Mouse (Mus musculus) intestine, embryonic 15.5 days (tissue): Measurements from ENCODE around the gene Taf6l. TPM values are rescaled to one million over a fixed set of nuclear protein-coding genes. Genes with fewer than 3 reads are reported as not detected.
A peak's percentile ranks its signal among the peaks of the same experiment; 100 is the strongest.

Source experiments
- ATAC-seq: fragments of 200-750 bp; cut with Nextera tagmentation; 2 replicates; pipeline ENCODE4 v1.8.0; 2017; ENCODE audit warnings: moderate TSS enrichment, moderate library complexity
- H3K27ac ChIP-seq: fragments of 300-500 bp; sonication (generic); 2 replicates; pipeline ENCODE4 v1.5.1; 2015; ENCODE audit warnings: mild to moderate bottlenecking, inconsistent platforms
- H3K27me3 ChIP-seq: fragments of 300-500 bp; sonication (generic); replicated peaks from 2 replicates; pipeline ENCODE4 v1.6.1; 2015; ENCODE audit warnings: inconsistent platforms
- H3K36me3 ChIP-seq: fragments of 300-500 bp; sonication (generic); 2 replicates; pipeline ENCODE4 v1.6.1; 2015; ENCODE audit warnings: inconsistent platforms
- H3K4me1 ChIP-seq: fragments of 300-500 bp; sonication (generic); replicated peaks from 2 replicates; pipeline ENCODE4 v1.6.1; 2015; ENCODE audit warnings: inconsistent platforms
- H3K4me2 ChIP-seq: fragments of 300-500 bp; sonication (generic); replicated peaks from 2 replicates; pipeline ENCODE4 v1.6.1; 2015; ENCODE audit warnings: mild to moderate bottlenecking, inconsistent platforms
- H3K4me3 ChIP-seq: fragments of 300-500 bp; sonication (generic); replicated peaks from 2 replicates; pipeline ENCODE4 v1.5.1; 2015; ENCODE audit warnings: inconsistent platforms
- H3K9ac ChIP-seq: fragments of 300-500 bp; sonication (generic); 2 replicates; pipeline ENCODE4 v1.6.1; 2015; ENCODE audit warnings: inconsistent platforms
- H3K9me3 ChIP-seq: fragments of 300-500 bp; sonication (generic); 2 replicates; pipeline ENCODE4 v1.6.1; 2016; ENCODE audit warnings: inconsistent platforms
- WGBS: fragments of 180-500 bp; shearing (Covaris S2); methylation state at CpG from one replicate; pipeline ENCODE4 v1.1.7; 2015; 5-methylcytosine and 5-hydroxymethylcytosine counted together
- polyA plus RNA-seq: library from polyadenylated mRNA; unstranded; fragments of >200 nt; fragmentation: Nextera tagmentation; extraction: Ambion mirVana; gene quantifications from 2 replicates; pipeline ENCODE4 v1.2.1, GENCODE M21; 2015

Taf6l gene
- polyA plus RNA-seq, 1 experiment from 2014 or later, result 25.2 TPM

DNA sequence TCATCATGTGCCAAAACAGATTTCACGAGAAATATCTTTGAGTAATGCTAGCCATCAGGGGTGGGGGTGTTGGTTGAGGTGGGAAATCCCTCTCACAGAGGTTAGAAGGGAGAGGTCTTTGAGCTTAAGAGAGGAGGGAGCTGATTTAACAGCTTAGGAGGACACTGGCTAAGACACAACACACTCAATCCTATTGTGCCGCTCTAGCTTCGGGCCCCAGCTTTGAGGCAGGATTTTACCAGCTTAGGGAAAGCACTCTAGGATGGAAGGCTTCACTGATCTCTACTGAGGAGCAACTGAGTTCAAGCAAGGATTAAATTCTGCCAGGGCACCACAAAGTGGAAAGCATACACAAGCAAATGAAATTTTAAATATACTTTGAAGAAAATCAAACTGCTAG is 30.8 kb upstream of the Taf6l start:
- Histone ChIP-seq H3K27ac (no peak overlapping the region), H3K4me3 (no peak overlapping the region), H3K9ac (peak overlapping the region; percentile 11; the same call in 1 of the 2 replicates), H3K9me3 (no peaks in the 10 kb centered on the region), H3K36me3 (peaks cover 12% of the 10 kb centered on the region), H3K4me1 (peaks cover 19% of the 10 kb centered on the region), H3K27me3 (no peaks in the 10 kb centered on the region), H3K4me2 (peak overlapping the region; percentile 15)
- ATAC-seq, result no peak
- WGBS, result 79% methylated on average over 3 of the region's 3 CpGs

GRCm38 (mm10) chr19:8815812-8816211 is 29.6 kb upstream of the Taf6l start:
- WGBS, result 73% methylated on average over 11 of the region's 11 CpGs
- no peak overlapping the region for H3K27ac ChIP-seq
- no peak overlapping the region for H3K4me2 ChIP-seq
- ATAC-seq, result no peak
- H3K27me3 ChIP-seq, result no peaks in the 10 kb centered on the region
- no peak overlapping the region; the same call in 1 of the 2 replicates for H3K9ac ChIP-seq
- no peak overlapping the region for H3K4me3 ChIP-seq
- peaks cover 18% of the 10 kb centered on the region for H3K36me3 ChIP-seq
- no peaks in the 10 kb centered on the region for H3K9me3 ChIP-seq
- peaks cover 19% of the 10 kb centered on the region for H3K4me1 ChIP-seq

GRCm38 (mm10) chr19:8806810-8807209 is 20.6 kb upstream of the Taf6l start:
- ATAC-seq, result no peak
- Histone ChIP-seq H3K4me3 (no peak overlapping the region), H3K36me3 (peaks cover 7% of the 10 kb centered on the region; the same call in 1 of the 2 replicates), H3K9me3 (no peaks in the 10 kb centered on the region), H3K9ac (no peak overlapping the region), H3K27me3 (no peaks in the 10 kb centered on the region), H3K4me1 (peaks cover 7% of the 10 kb centered on the region), H3K27ac (no peak overlapping the region), H3K4me2 (no peak overlapping the region)
- WGBS, result 94% methylated on average over 5 of the region's 5 CpGs

GRCm38 (mm10) chr19:8803879-8804660 is 17.9 kb upstream of the Taf6l start:
- H3K4me1 ChIP-seq, result peaks cover 7% of the 10 kb centered on the region
- H3K27ac ChIP-seq, result no peak overlapping the region
- H3K4me3 ChIP-seq, result no peak overlapping the region
- WGBS, result 88% methylated on average over 11 of the region's 11 CpGs
- H3K27me3 ChIP-seq, result no peaks in the 10 kb centered on the region
- H3K9ac ChIP-seq, result no peak overlapping the region
- H3K4me2 ChIP-seq, result no peak overlapping the region
- no peaks in the 10 kb centered on the region for H3K36me3 ChIP-seq
- H3K9me3 ChIP-seq, result no peaks in the 10 kb centered on the region
- ATAC-seq, result no peak

GRCm38 (mm10) chr19:8803204-8803780 is 17.1 kb upstream of the Taf6l start:
- Histone ChIP-seq H3K36me3 (no peaks in the 10 kb centered on the region), H3K4me3 (peak overlapping the region; percentile 62), H3K4me2 (peak overlapping the region; percentile 73), H3K9ac (no peak overlapping the region), H3K9me3 (no peaks in the 10 kb centered on the region), H3K27ac (0 out of 2 replicates have a peak overlapping the region, but pooled peaks have one; percentile 88), H3K27me3 (no peaks in the 10 kb centered on the region), H3K4me1 (peaks cover 7% of the 10 kb centered on the region)
- 92% methylated on average over 9 of the region's 9 CpGs for WGBS
- no peak for ATAC-seq

GRCm38 (mm10) chr19:8802130-8802821 is 16.1 kb upstream of the Taf6l start, which contains the start of gene Zbtb3:
TSS of gene Zbtb3 (plus strand) at chr19:8802555.
- peak within 1 kb of the TSS; percentile 59 for H3K9ac ChIP-seq
- peak within 1 kb of the TSS; percentile 73 for H3K4me2 ChIP-seq
- H3K4me3 ChIP-seq, result peak within 1 kb of the TSS; percentile 62
- no peaks in the 10 kb centered on the region for H3K9me3 ChIP-seq
- ATAC-seq, result peak; percentile 98
- no peaks in the 10 kb centered on the region for H3K36me3 ChIP-seq
- peak within 1 kb of the TSS; percentile 88 for H3K27ac ChIP-seq
- under 1% methylated on average over 30 of the region's 30 CpGs for WGBS
- no peaks in the 10 kb centered on the region for H3K27me3 ChIP-seq
- H3K4me1 ChIP-seq, result peaks cover 11% of the 10 kb centered on the region

DNA sequence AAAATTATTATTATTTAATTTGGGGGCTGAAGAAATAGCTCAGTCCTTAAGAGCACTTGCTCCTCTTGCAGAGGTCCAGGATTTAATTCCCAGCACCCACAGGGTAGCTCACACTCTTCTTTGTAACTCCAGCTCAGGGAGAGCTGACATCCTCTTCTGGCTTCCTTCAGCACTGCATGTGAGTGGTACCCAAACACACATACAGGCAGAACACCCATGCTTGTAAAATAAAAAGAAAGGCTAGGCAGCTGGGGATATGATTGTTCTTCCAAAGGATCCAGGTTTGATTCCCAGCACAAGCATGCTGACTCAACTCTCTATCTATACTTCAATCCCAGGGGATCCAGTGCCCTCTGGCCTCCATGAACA is 12.7 kb upstream of the Taf6l start:
- H3K9ac ChIP-seq, result no peak overlapping the region
- H3K4me1 ChIP-seq, result peaks cover 13% of the 10 kb centered on the region
- no peaks in the 10 kb centered on the region for H3K27me3 ChIP-seq
- no peak overlapping the region for H3K27ac ChIP-seq
- peak overlapping the region; percentile 73 for H3K4me3 ChIP-seq
- H3K4me2 ChIP-seq, result peak overlapping the region; percentile 83
- ATAC-seq, result no peak
- H3K9me3 ChIP-seq, result no peaks in the 10 kb centered on the region
- H3K36me3 ChIP-seq, result peaks cover 9% of the 10 kb centered on the region

DNA sequence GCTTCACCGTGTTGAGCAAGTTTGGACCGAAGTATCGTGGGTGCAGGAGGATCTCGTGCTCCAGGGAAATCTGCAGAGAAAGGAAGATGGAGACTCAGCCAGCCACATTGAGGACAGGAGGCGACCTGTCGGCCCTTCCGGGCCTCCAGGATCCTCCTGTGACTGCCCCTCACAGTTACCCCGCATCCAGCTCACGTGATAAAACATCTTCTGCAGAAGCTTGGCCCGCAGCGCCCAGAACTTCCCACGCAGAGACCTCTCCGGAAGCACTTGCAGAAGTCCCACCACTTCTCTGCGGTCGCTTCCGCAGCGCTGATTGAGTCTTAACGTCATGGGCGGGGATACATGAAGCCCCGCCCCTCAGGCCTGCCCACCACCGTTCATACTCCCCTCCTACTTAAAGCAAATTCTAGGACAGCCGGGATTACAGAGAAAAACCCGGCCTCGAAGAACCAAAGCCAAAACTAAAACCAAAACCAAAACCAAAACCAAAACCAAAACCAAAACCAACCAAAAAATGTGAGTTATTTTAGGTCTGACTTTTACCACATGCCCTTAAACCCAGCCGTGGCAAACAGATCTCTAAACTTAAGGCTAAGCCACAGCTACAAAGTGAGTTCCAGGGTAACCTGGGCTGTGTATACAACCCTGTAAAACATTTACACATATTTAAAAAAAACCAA is 12.2 kb upstream of the Taf6l start, which contains the start of gene Polr2g:
Gene Polr2g, minus strand, starts transcription at position 314 of the 683 bp plus-strand sequence.
- H3K4me2 ChIP-seq, result peak within 1 kb of the TSS; percentile 83
- peak within 1 kb of the TSS; percentile 71 for H3K27ac ChIP-seq
- peak within 1 kb of the TSS; percentile 80 for H3K9ac ChIP-seq
- peaks cover 13% of the 10 kb centered on the region for H3K4me1 ChIP-seq
- WGBS, result under 1% methylated on average over 25 of the region's 25 CpGs
- ATAC-seq, result peak; percentile 86
- peak within 1 kb of the TSS; percentile 73 for H3K4me3 ChIP-seq
- no peaks in the 10 kb centered on the region for H3K27me3 ChIP-seq
- H3K36me3 ChIP-seq, result peaks cover 14% of the 10 kb centered on the region
- H3K9me3 ChIP-seq, result no peaks in the 10 kb centered on the region

DNA sequence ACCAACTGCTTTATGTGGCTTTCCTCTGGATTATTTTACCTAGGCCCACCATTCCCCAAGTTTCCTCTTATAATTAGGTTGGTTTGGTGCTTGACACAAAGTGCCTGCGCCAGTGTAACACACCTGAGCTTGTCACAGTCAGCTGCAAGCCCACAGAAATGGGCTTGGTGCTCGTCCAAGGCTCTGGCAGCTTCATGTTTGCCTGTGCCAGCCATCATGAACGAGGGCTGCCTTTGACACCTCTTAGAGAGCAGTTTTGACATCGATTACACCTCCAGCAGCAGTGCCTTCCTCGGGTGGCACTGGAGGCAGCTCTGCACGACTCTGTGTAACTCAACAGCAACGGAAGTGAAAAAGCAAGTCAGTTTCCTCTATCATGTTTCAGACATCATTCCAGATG is 4.0 kb upstream of the Taf6l start:
- Histone ChIP-seq H3K9ac (no peak overlapping the region), H3K4me3 (no peak overlapping the region), H3K9me3 (no peaks in the 10 kb centered on the region), H3K36me3 (peaks cover 25% of the 10 kb centered on the region), H3K4me1 (peaks cover 5% of the 10 kb centered on the region), H3K27ac (no peak overlapping the region), H3K27me3 (no peaks in the 10 kb centered on the region), H3K4me2 (no peak overlapping the region)
- 83% methylated on average over 7 of the region's 7 CpGs for WGBS
- ATAC-seq, result no peak

DNA sequence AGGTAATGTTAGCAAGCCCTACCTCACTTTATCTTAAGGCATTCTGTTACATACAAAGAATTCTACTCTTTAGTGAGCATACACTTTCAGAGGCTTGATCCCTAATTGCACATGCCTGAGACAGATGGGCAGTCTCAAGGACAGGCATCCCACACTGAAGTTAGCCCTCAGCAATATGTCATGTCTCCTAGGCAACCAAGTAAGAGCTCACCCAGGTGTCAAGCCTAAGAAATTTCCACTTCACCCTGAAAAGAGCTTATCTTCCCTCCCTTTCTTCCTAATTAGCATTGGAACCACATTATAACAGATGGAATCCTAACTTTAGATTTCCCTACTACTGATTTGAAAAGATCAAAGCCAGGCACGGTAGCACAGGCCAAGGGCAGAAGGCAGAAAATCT is 3.0 kb upstream of the Taf6l start:
- H3K4me2 ChIP-seq, result no peak overlapping the region
- H3K36me3 ChIP-seq, result peaks cover 18% of the 10 kb centered on the region
- H3K9ac ChIP-seq, result no peak overlapping the region
- no peaks in the 10 kb centered on the region for H3K9me3 ChIP-seq
- H3K4me3 ChIP-seq, result no peak overlapping the region
- H3K27ac ChIP-seq, result no peak overlapping the region
- H3K4me1 ChIP-seq, result peaks cover 8% of the 10 kb centered on the region
- no peak for ATAC-seq
- WGBS, result 76% methylated on average over 1 of the region's 1 CpGs
- no peaks in the 10 kb centered on the region for H3K27me3 ChIP-seq

- no peaks in the 10 kb centered on the region for H3K9me3 ChIP-seq
- WGBS, result 30% methylated on average over 3 of the region's 3 CpGs
Measured at GRCm38 (mm10) chr19:8788521-8788920, 2.3 kb upstream of the Taf6l start.

DNA sequence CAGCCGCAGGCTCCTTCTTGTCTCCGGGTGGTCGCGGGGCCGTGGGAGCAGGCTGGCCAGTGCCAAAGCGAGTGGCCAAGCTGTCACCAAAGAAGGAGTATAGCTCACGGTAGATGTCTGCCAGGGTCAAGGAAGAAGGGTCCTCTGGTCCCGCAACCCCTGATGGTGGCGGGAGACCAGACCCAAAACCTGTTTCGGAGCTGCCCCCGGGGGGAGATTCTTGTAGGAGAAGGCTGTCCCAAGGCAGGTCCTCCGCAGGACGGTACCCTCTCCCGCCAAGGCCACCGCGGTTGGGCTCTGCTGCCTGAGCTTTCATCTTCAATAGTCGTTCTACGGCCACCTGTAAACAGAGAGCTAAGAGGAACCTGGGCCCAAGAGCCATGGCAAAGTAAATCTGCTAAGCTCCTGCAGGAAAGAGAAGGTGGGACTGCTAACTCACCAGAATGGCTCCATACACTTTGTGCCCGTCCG is 11.2 kb downstream of the Taf6l start:
- WGBS, result 3% methylated on average over 20 of the region's 20 CpGs
- Histone ChIP-seq H3K27ac (peak overlapping the region; percentile 100), H3K4me2 (peak overlapping the region; percentile 90), H3K9me3 (no peaks in the 10 kb centered on the region), H3K4me1 (peaks cover 22% of the 10 kb centered on the region), H3K4me3 (peak overlapping the region; percentile 59), H3K9ac (peak overlapping the region; percentile 84), H3K36me3 (no peaks in the 10 kb centered on the region), H3K27me3 (no peaks in the 10 kb centered on the region)
- ATAC-seq, result peak; percentile 2; the same call in 1 of the 2 replicates

More at GRCm38 (mm10) chr19:8788521-8788920, 2.3 kb upstream of the Taf6l start:
- ATAC-seq, result no peak
- Histone ChIP-seq H3K4me3 (no peak overlapping the region), H3K36me3 (peaks cover 12% of the 10 kb centered on the region), H3K27me3 (no peaks in the 10 kb centered on the region), H3K4me1 (peaks cover 8% of the 10 kb centered on the region), H3K4me2 (no peak overlapping the region), H3K27ac (no peak overlapping the region), H3K9ac (no peak overlapping the region)
